ENCODE assay signal across 21 mouse cellular contexts in genomic region chr1:194721260-194721659, GRCm38 (mm10).
A peak's percentile ranks its signal among the peaks of the same experiment; 100 is the strongest.
DNase-seq lines count a peak whose midpoint lies in the region; ATAC-seq and TF ChIP-seq lines count a peak whose summit lies in the region.
"Had no signal": no experiment of that assay in that cellular context is flagged by ENCODE, and none has a peak within 500 bp of the region (broad histone marks: within the 10 kb centered on the region; RNA-seq: fewer than 3 reads in every experiment).

No protein-coding gene starts in this region.

- TF ChIP-seq POLR2A in brain, embryonic 14.5 days (IDR thresholded peaks at IDR 0.05; ENCODE audit: borderline replicate concordance, extremely low read depth, insufficient read depth, insufficient read length, poor library complexity, severe bottlenecking): no peak

- peak; percentile 62 for ATAC-seq in forebrain, embryonic 15.5 days (replicated peaks)
- peak; percentile 87 for ATAC-seq in neural tube, embryonic 12.5 days (ENCODE audit: low FRiP score, low read depth)
- ATAC-seq: activated CD4-positive, CD25-positive, alpha-beta regulatory T cell, adult 4 months had no signal

- no peak overlapping the region for H3K4me3 ChIP-seq in forebrain, embryonic 15.5 days
- no peak overlapping the region for H3K4me3 ChIP-seq in midbrain, embryonic 10.5 days
- no peak overlapping the region for H3K4me3 ChIP-seq in neural tube, embryonic 12.5 days
- H3K4me3 ChIP-seq: embryonic facial prominence, embryonic 13.5 days; limb, embryonic 13.5 days; myocyte had no signal

- intact Hi-C loops in gastrocnemius, postnatal 36 days (cut with DNase I): no loop called here

- 0 out of 2 replicates have a peak, but pooled peaks cover 2% of the 10 kb centered on the region for H3K36me3 ChIP-seq in forebrain, embryonic 15.5 days
- no peaks in the 10 kb centered on the region for H3K36me3 ChIP-seq in midbrain, embryonic 10.5 days
- H3K36me3 ChIP-seq in neural tube, embryonic 12.5 days: no peaks in the 10 kb centered on the region
- H3K36me3 ChIP-seq: embryonic facial prominence, embryonic 13.5 days; limb, embryonic 13.5 days had no signal

- H3K4me2 ChIP-seq in forebrain, embryonic 15.5 days (replicated peaks): no peak overlapping the region
- H3K4me2 ChIP-seq in neural tube, embryonic 12.5 days (replicated peaks): no peak overlapping the region
- H3K4me2 ChIP-seq: embryonic facial prominence, embryonic 13.5 days; limb, embryonic 13.5 days had no signal

- peak overlapping the region; percentile 73 for H3K27ac ChIP-seq in forebrain, embryonic 15.5 days (replicated peaks)
- H3K27ac ChIP-seq in midbrain, embryonic 10.5 days (replicated peaks): 0 out of 2 replicates have a peak overlapping the region, but pooled peaks have one; percentile 42
- 0 out of 2 replicates have a peak overlapping the region, but pooled peaks have one; percentile 1 for H3K27ac ChIP-seq in neural tube, embryonic 12.5 days
- H3K27ac ChIP-seq: limb, embryonic 13.5 days; liver, embryonic 14.5 days had no signal

- no peak overlapping the region for H3K9ac ChIP-seq in forebrain, embryonic 15.5 days (replicated peaks)
- no peak overlapping the region for H3K9ac ChIP-seq in neural tube, embryonic 12.5 days
- H3K9ac ChIP-seq: embryonic facial prominence, embryonic 13.5 days; limb, embryonic 13.5 days; liver, embryonic 14.5 days had no signal

- H3K9me3 ChIP-seq in forebrain, embryonic 15.5 days: no peaks in the 10 kb centered on the region
- no peaks in the 10 kb centered on the region for H3K9me3 ChIP-seq in midbrain, embryonic 10.5 days (replicated peaks)
- H3K9me3 ChIP-seq in neural tube, embryonic 12.5 days: no peaks in the 10 kb centered on the region
- H3K9me3 ChIP-seq: embryonic facial prominence, embryonic 13.5 days; limb, embryonic 13.5 days had no signal

- 25% methylated on average over 2 of the region's 2 CpGs for WGBS in forebrain, embryonic 15.5 days
- WGBS in midbrain, embryonic 10.5 days: 76% methylated on average over 2 of the region's 2 CpGs
- 40% methylated on average over 2 of the region's 2 CpGs for WGBS in neural tube, embryonic 12.5 days

- peaks cover 42% of the 10 kb centered on the region for H3K4me1 ChIP-seq in forebrain, embryonic 15.5 days
- H3K4me1 ChIP-seq in midbrain, embryonic 10.5 days: peaks cover 27% of the 10 kb centered on the region
- peaks cover 30% of the 10 kb centered on the region for H3K4me1 ChIP-seq in neural tube, embryonic 12.5 days

- H3K27me3 ChIP-seq in forebrain, embryonic 15.5 days: no peaks in the 10 kb centered on the region
- no peaks in the 10 kb centered on the region for H3K27me3 ChIP-seq in midbrain, embryonic 10.5 days (ENCODE audit: low read depth, poor library complexity, severe bottlenecking)
- no peaks in the 10 kb centered on the region for H3K27me3 ChIP-seq in neural tube, embryonic 12.5 days (replicated peaks)
- H3K27me3 ChIP-seq: embryonic facial prominence, embryonic 13.5 days; limb, embryonic 13.5 days had no signal

- no peak for TF ChIP-seq CTCF in brain, embryonic 14.5 days (IDR thresholded peaks at IDR 0.05; ENCODE audit: borderline replicate concordance, extremely low read depth, insufficient read depth, insufficient read length)

- DNase-seq in brain, embryonic 14.5 days (ENCODE audit: low read depth): peak; percentile 76
- no peak for DNase-seq in midbrain, embryonic 10.5 days (ENCODE audit: low spot score)
- DNase-seq in layer of hippocampus, adult 9-11 months: no peak
- DNase-seq in gastrocnemius, postnatal 36 days: no peak
- DNase-seq in adrenal gland, adult (ENCODE audit: inconsistent age in 2 of 2, low spot score in 1 of 2): no peak
- DNase-seq: adrenal gland, postnatal 25 days; B cell, adult 2 months; cerebellum, adult 2 months; heart, adult 18-20 months; heart, postnatal 4 days; kidney, adult 11 months; kidney, postnatal 14 days; right cerebral cortex, postnatal 25 days; thymus, postnatal 4 days had no signal

Comparison
In these comparisons a context has a peak if more than half of its experiments do, and no peak if none do; other contexts are left out.
1. H3K27ac ChIP-seq: peak in every context shown above with its lines; median percentile 73 in forebrain, embryonic 15.5 days; 42 in midbrain, embryonic 10.5 days; 1 in neural tube, embryonic 12.5 days.